Mouse (Mus musculus) mouse embryonic stem cell (cell line): Measurements from ENCODE around the gene Dnali1.

Experiments used
- in situ Hi-C, 2 experiments: fragments of 300-500 bp; cut with MboI; formaldehyde crosslinking; loops; 1 replicate in 1 of 2; 3 replicates in 1 of 2; pipeline ENCODE4 v1.14.3; 2019 to 2020; ENCODE audit warnings: low sequenced_read_pairs in 2 of 2, low pct_unique_long_range_greater_than_20kb in 1 of 2, mixed read lengths in 1 of 2; ENCODE audit not compliant: unreplicated experiment in 1 of 2

The Dnali1 gene

DNA sequence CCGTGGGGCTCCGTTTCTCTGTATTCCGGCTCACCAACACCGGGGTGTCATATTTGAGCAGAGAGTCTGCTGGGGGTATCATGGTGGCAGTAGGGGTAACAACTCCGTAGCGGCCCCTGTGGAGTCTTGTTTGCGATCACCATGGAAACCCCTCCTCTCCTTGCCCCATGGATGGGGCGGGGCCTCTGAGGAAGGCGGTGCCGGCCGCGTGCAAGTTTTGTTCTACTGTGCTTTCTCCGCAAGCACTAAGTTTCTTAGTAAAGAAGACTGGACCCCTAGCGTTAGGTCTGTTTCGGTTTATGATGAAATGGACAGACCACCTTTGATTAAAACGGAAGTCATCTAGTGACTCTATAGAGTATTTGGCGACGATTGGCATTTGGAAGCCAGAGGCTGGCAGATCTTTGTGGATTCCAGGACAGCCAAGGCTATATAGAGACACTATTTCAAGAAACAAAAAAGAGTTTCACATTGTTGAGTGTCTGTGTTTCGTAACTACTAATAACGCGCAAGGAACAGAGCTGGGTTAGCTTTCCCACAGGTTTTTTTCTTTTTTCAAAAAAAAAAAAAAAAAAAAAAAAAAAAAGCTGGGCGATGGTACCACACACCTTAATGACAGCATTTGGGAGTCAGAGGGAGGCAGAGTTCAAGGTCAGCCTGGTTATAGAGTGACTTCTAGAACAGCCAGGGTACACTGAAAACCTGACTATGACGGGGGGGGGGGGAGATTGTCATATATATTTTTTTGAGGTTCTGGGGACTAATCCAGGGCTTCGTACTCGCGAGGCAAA is at the start of gene Dnali1:
Dnali1 (minus strand) TSS at position 187 of the 791 bp plus-strand sequence.
- in situ Hi-C loops, result no loop called here

DNA sequence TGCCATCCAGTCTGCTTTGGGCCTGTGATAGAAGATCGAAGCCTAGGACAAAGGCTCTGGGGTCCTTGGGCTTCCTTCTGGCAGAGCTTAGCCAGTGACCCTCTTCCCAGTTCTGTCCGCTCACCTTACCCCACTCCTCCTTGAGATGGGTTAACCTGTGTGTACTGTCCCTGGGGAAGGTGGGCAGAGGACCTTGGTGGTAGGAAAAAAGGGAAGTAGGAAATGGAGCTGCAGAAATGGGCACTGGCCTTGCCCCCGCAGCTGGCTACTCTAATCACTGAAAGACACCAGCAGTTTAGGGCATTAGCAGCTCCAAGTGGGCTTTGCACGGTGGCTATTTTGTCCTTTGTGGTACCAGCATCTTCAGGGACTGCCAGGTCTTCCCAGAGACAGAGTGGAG is 49.6 kb upstream of the Dnali1 start:
- in situ Hi-C loops, result no loop called here

DNA sequence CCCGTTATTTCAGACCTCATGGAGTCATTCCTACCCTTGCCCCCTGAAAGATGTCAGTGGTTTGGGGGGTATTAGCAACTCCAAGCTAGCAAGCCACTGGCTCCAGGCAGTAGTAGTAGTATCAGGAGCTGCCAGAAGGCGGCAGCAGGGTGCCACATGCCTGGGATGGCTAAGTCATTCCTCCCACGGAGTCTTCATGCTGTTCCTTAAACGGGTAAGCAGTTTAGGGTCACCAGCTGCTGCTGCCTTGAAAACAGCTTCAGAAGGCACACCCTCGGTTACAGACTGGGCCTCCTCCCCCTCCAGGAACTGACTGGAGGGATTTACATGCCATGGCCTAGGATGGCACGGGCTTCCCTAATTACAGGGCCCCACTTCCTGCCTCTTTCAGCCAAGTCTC is 49.1 kb upstream of the Dnali1 start:
- in situ Hi-C loops, result no loop called here

DNA sequence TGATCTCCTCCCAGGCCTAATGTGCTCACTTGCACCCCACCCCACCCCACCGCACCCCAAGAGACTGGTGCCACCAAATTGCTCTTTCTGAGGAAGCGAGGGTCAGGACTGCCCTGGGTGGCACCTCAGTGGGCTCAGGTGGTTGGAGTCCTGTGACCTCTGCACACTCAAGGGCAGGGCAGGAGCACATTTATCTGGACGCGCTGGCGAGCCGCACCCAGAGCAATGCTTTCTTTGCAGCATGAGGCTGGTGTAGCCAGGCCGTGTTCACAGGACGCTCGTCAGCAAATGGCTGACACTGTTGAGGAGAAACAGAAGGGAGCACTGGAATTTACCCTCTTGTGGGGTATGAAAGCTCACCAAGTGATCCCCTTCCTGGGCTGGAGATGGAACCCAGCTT is 39.9 kb upstream of the Dnali1 start:
- in situ Hi-C loops, result no loop called here

DNA sequence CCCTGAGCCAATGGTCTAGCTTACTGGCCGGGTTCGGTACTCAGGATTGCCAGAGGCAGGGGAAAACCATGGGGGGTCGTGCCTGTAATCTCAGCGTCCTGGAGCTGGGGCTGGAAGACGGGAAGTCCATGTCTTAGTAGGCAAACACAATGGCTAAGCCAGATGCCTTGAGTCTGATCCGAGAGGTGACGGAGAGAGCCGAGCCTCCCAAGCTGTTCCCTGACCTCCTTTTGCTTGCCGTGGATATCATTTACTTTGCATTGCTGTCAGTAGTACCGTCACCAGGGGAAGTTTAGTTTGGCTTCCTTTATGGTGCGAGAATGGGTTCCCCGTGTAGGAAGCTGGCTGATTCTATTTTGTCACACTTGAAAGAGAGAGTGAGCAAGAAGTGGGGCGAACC is 35.8 kb upstream of the Dnali1 start:
- in situ Hi-C loops, result no loop called here

DNA sequence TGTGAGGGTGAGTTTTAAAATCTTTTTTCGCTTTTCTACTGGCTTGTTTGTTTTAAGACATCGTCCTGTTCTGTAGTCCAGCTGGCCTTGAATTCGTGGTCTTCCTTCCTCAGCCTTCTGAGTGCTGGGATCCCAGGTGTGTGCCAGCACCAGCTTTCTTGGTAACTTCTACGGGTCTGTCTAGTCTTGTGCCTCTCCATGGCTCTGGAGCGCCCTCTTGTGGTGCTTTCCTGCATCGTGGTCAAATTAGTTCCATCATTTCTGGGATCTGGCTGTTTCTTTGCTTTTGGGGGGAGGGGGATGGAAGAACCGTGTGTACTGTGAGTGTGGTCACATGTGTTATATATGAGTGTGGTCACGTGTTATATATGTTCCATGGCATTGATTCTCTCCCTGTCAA is 34.0 kb upstream of the Dnali1 start:
- in situ Hi-C loops, result no loop called here

DNA sequence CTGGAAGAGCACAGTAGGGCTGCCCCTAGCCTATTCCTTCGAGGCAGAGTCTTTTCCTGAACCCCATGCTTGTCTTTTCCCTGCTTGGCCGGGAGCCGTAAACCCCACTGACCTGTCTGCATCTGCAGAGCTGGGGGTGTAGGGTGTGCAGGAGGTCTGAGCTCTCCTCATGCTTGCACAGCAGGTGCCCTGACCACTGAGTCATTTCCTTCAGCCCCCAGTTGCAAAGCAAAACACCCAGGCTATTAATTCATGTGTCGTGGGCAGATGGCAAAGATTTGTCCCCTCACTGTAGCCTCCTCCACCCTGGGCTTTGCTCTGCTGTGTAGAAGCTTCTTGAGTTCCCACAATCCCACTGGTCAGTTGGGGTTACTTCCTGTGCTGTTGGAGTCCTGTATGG is 31.9 kb upstream of the Dnali1 start:
- in situ Hi-C loops, result no loop called here

DNA sequence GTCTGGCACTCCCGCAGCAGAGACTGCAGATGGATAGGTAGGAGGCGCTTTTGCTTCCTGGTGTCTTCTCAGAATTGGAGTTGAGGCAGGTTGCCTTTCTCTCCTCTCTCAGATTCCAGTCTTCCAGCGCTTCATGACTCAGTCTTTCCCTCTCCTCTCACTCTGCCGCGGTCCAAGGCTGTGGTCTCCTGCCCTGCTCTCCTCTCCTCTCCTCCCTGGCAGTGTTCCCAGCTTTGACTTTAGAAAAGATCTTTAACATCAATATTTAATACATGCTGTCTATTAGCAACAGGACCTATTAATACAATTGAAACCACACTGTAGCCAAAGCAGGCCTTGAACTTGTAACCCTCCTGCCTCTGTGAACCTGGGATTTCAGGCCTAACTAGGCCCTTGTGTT is 30.6 kb upstream of the Dnali1 start:
- in situ Hi-C loops, result no loop called here

DNA sequence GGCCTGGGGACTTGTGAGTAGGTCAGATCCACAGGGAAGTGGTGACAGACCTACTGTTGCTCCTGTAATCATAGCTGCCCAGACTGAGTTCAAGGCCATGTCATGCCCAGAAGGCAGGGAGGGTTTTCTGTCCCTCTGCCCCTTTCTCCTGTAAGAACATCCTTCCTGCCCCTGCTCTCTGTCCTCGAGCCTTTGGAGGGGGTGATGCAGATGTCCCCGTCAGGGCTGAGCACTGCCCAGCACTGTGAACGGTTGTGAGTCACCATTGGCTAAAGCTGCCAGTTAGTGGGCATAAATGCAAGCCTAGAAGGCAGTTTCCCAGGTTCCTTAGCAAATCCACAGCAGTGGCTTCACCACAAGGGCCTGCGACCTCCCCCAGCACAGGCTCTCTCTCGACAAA is 27.5 kb upstream of the Dnali1 start:
- in situ Hi-C loops, result no loop called here

DNA sequence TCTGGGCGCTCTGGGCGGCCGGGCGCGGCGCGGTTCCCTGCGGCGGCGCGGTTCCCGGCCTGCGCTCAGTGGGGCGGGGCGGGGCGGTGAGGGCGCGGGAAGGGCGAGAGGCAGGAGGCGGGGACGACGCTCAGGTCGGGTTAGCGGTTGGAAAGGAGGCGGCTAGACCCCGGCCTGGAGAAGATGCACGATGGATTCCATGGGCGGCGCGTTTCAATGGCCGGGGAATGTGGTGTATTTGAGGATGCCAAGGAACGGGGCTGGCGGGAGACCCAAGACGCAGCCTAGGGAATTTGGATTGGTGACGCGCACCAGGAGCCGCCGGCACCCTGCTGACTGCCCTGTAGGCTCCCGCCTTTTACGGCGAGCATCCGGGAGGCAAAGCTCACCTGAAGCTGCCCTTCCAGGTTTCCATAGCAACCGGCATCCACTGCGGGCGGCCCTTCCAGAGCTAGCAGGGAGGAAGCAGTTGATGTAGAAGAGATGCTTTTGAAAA is 19.9 kb upstream of the Dnali1 start:
- in situ Hi-C loops, result no loop called here

DNA sequence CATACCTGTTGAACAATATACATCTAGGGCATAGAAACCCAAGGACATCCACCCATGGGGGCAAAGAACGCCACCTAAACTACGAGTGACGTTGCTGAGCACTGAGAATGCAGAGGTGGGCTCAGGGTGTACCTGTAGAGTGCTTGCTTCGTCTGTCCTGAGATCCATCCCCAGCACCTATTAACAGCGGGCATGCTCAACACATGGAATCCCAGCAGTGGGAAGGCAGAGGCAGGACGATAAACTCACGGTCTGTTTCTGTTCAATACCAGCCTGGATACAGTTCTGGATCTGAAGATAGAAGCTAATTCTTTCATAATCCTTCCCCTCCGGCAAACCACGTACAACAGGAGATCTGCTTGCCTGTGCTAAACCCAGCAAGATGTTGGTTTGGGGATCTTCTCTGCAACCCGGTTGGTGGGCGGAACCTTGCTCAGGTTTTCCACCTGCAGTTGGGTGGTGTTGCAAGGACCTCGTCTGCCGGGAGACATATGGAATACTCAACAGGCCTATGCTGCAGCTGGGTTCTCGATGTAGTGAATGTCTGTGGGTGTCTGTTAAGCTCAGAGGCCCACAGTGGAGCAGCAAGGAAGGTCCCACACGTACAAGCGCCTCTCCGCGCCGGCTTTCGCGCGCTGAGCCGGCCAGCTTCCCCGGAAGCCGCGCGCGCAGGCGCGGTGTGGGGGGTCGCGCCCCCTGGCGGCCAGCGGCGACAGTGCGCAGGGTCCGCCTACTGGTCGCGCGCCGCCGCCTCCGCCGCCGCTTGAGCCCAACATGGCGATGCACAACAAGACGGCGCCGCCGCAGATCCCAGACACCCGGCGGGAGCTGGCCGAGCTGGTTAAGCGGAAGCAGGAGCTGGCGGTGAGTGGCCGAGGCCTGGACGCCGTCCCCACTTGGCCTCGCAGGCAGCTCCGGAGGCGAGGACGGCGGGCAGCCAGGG is 19.2 kb upstream of the Dnali1 start, which contains the start of gene Meaf6:
Meaf6 (plus strand) TSS at position 732 of the 943 bp plus-strand sequence.
- in situ Hi-C loops, result no loop called here

DNA sequence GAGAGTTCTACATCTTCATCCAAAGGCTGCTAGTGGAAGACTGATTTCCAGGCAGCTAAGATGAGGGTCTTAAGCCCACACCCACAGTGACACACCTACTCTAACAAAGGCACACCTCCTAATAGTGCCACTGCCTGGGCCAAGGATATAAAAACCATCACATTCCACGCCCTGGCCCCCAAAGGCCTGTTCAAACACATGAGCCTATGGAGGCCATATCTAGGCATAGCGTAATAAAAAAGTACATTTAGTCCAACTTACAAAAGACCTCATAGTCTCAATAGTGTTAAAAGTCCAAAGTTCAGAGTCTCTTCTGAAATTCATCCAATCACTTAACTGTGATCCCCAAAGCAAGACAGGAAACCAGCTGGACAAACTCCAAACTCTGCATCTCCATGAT is 13.2 kb upstream of the Dnali1 start:
- in situ Hi-C loops, result no loop called here

DNA sequence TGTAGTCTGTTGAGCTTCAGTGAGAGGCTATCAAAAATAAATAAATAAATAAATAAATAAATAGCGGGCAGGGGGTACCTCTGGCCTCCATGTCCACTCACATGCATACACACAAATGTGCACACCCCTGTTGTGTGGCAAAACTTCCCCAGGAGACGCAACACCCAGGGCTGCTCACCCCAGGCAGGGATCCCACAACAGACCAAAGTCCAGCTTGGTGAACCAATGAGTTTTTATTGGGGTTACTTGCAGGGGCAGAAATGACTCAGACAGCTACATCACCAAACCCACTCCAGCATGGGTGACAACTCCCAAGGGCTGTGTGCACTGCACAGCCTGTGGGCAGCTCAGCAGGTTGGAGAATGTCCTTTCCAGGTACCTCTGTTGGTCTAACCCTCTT is 12.2 kb upstream of the Dnali1 start:
- in situ Hi-C loops, result no loop called here

DNA sequence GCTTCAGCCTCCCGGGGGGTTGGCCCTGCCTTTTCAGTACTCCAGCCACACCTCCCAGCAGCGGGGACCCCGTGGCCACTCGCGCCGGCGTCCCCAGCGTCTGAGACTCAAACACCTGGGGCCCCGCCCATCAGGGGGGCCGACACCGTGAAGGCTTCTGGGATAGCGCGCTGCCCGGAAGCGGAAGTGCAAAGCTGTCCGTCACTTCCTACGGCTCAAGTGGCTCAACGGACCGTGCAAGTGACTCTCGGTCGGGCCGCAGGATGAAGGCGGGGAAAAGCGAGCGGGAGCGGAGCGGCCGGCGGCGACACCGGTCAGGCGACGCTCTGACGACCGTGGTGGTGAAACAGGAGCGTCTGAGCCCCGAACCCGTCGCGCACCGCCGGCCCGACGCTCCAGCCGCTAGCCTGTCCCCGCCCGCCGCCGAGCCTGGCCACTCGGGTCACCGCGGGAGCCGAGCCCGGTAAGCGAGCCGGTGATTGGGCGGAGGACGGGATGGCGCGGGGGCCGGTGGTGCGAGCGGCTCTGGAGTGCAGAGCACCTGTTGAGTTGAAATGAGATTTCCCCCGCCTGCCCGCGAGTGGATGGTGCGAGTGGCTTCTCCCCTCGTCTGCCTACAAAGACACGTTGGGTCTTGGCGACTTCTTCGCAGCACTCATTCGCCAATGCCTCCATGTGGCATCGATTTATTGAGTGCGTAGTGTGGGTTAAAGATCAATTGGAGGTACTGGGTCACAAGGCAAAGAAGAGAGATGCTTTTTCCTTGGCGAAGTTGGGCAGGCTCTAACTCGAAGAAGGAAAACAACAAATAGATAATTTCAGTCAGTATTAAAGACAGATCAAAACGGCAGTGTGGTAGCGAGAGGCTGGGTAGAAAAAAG is 1.2 kb upstream of the Dnali1 start, which contains the start of gene Snip1:
Snip1 (plus strand) TSS at position 183 of the 881 bp plus-strand sequence.
- in situ Hi-C loops, result no loop called here

DNA sequence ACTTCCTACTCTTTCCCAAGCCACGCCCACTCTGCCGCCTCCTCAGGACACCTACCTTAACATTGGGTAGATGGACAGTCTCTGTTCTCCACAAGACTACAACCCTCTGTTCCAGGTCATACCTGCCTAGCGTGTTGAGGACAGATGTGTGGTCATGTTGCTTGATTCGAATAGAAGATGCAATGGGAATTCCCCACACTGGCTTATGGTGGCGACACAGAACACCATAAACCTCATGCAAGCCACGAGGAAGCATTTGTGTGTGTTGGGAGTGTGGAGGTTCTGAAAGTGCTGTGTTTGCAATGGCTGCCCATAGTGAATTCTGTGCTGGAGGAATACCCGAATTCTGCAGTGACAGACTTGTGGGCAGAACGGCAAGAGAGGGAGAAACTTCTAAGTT is 1.7 kb downstream of the Dnali1 start:
- in situ Hi-C loops, result no loop called here

DNA sequence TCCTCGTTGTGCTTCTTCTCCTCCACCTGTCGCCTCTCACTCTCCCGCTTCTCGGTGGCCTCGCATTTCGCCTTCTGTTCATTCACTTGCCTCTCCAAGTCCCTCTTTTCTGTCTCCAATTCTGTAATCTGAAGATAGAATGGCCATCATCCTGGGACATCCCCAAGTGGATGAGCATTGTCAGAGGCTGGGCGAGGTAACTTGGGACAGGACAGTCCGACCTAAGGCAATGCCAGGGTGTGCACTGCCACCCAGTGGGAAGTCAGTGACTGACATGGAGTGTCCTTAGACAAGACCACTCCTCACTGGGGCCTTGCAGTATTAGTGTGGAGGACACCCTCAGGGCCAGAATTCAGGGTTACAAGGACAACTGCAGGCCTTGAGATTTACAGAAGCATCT is 6.5 kb downstream of the Dnali1 start:
- in situ Hi-C loops, result loop anchor here (5.0 to 10.0 kb wide), 2 partner anchors 114 to 117 kb away; no protein-coding TSS in a partner anchor

DNA sequence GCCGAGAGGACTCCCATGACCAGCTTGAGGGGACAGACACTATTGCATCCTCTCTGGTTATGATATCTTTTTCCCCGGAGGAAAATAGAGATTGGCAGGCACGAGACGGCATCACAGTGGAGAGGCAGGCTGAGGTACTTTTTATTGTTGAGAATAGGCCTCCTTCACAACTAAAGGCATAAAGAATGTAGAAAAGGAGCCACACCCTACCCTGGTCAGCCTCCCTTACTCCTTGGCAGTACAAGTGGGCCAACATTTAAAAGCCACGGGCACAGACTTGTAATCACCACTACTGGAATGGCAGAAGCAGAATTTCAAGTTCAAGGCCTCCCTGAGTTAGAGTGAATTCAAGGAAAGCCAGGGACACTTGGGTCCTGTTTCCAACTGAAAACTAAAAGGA is 7.5 kb downstream of the Dnali1 start:
- in situ Hi-C loops, result loop anchor here (5.0 to 10.0 kb wide), 2 partner anchors 113 to 116 kb away; no protein-coding TSS in a partner anchor

DNA sequence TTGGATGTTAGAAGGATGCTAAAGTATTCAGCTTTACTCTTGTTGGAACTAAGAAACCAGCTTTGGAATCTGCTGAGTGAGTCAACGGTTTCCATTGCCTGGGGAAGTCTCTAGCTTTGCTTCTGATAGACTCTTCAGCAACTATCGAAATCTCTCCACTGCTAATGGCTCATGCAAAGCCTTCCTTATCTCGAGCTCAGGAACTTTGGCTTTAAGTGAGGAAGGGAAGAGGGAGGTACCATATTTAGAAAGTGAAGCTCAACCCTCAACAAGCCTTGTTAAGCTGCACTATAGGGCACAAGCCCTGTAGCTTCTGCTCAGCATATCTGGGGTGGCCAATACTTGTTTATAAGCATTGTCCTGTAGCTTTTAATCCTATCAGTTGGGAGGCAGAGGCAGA is 8.2 kb downstream of the Dnali1 start:
- in situ Hi-C loops, result loop anchor here (5.0 to 10.0 kb wide), 2 partner anchors 112 to 115 kb away; no protein-coding TSS in a partner anchor
